Mouse (Mus musculus) ovary, adult 10 weeks (tissue): ENCODE measurements around the gene Ltbp3. TPM values are rescaled to one million over a fixed set of nuclear protein-coding genes. Genes with fewer than 3 reads are reported as not detected.

Source experiments
- polyA plus RNA-seq: library from polyadenylated mRNA; stranded (reverse); fragments of 350-450 nt; fragmentation: Illumina TruSeq; extraction: RNeasy Lipid Tissue Mini Kit (QIAGEN cat#74804); gene quantifications from one replicate; pipeline ENCODE4 v1.2.3, GENCODE M21; 2014

The Ltbp3 gene
- polyA plus RNA-seq: 7.7 TPM

GRCm38 (mm10) chr19:5740320-5741317, at the start of gene Ltbp3:
Gene Ltbp3, plus strand, starts transcription at chr19:5740904.

DNA sequence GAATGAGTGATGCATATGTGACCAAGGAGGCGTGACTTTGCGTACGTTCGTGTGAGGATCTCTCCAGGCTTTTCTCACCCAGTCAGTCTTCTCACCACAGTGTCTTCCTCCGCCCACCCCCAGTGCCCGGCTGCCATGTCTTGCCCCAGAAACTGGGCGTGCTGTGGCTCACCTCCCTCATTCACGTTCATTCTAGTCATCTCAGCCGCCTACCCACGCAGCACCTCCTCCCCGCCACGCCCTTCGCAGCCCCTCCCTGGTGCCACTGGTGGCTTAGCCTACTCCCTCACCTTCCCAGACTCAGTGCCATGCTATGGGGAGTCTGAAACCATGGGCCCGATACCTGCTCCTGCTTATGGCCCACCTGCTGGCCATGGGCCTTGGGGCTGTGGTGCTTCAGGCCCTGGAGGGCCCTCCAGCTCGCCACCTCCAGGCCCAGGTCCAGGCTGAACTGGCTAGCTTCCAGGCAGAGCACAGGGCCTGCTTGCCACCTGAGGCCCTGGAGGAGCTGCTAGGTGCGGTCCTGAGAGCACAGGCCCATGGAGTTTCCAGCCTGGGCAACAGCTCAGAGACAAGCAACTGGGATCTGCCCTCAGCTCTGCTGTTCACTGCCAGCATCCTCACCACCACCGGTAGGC, 36.4 kb upstream of the Ltbp3 start, which contains the start of gene Kcnk7:
TSS of gene Kcnk7 (plus strand) at position 205 of the 638 bp plus-strand sequence.

DNA sequence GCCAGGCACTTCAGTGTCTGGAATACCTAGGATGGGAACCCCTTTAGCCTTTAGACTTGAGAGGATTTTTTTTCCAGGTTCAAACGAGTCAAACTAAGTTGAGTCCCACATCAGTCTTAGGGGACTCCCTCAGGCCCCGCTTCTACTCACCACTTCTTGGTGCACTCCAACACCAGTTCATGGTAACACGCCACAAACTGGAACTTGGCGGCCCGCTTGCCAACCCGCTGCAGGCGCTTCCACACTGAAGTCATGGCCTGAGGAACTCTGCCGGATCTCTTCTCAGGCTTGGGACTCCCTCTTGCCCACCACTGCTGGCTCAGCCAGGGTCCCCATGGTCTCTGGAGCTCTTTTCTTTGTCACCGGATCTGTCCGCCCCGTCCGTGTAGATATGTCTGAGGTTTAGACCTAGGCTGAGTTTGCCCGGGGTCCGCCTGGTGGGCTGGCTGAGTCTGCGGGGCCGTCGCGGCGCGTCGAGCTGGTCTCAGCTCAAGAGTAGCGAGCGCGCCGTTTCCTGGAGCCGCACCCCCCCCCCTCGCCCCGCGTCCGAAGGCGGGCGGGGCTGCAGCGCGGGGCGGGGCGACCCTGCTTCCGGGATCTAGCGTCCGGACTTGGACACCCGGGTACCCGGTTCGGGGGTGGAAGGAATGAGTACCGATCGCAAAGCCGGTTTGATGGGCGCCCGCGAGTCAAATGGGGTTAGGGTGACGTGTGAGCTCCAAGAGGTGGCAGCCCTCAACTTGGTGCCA, 14.8 kb upstream of the Ltbp3 start, which contains the start of gene Ehbp1l1:
TSS of gene Ehbp1l1 (minus strand) at position 551 of the 749 bp plus-strand sequence.

GRCm38 (mm10) chr19:5729444-5729815, 11.3 kb upstream of the Ltbp3 start, which contains the start of gene Fam89b:
Gene Fam89b, minus strand, starts transcription at chr19:5729653.

GRCm38 (mm10) chr19:5770925-5771860, 30.5 kb downstream of the Ltbp3 start, which contains the start of gene Scyl1:
Gene Scyl1, minus strand, starts transcription at chr19:5771419.

Other genes starting within 250 kb of the Ltbp3 start
- gene 1700020D05Rik, start 237.1 kb upstream of the Ltbp3 start, polyA plus RNA-seq: not detected
- not detected for gene Snx32, start 230.4 kb upstream of the Ltbp3 start, polyA plus RNA-seq
- gene Ovol1, start 180.3 kb upstream of the Ltbp3 start, polyA plus RNA-seq: 0.20 TPM
- gene Ap5b1, start 172.9 kb upstream of the Ltbp3 start, polyA plus RNA-seq: not detected
- 1.2 TPM for gene Rnaseh2c, start 139.0 kb upstream of the Ltbp3 start, polyA plus RNA-seq
- 31.8 TPM for gene Kat5, start 130.7 kb upstream of the Ltbp3 start, polyA plus RNA-seq
- 1.3 TPM for gene Rela, start 103.4 kb upstream of the Ltbp3 start, polyA plus RNA-seq
- gene Sipa1, start 77.2 kb upstream of the Ltbp3 start, polyA plus RNA-seq: 2.2 TPM
- gene Map3k11, start 52.2 kb upstream of the Ltbp3 start, polyA plus RNA-seq: 1.5 TPM
- 0.29 TPM for gene Pcnx3, start 52.0 kb upstream of the Ltbp3 start, polyA plus RNA-seq
- not detected for gene Kcnk7, start 36.5 kb upstream of the Ltbp3 start, polyA plus RNA-seq
- gene Ehbp1l1, start 14.6 kb upstream of the Ltbp3 start, polyA plus RNA-seq: 2.2 TPM
- not detected for gene Fam89b, start 11.3 kb upstream of the Ltbp3 start, polyA plus RNA-seq
- 0.57 TPM for gene Scyl1, start 30.5 kb downstream of the Ltbp3 start, polyA plus RNA-seq
- 2.9 TPM for gene Frmd8, start 134.4 kb downstream of the Ltbp3 start, polyA plus RNA-seq
- gene Slc25a45, start 136.9 kb downstream of the Ltbp3 start, polyA plus RNA-seq: 0.31 TPM
- gene Tigd3, start 153.2 kb downstream of the Ltbp3 start, polyA plus RNA-seq: not detected
- gene Dpf2, start 172.1 kb downstream of the Ltbp3 start, polyA plus RNA-seq: 5.9 TPM
- gene Cdc42ep2, start 183.9 kb downstream of the Ltbp3 start, polyA plus RNA-seq: 1.4 TPM
- gene Pola2, start 223.3 kb downstream of the Ltbp3 start, polyA plus RNA-seq: 4.3 TPM
- not detected for gene Slc22a20, start 245.2 kb downstream of the Ltbp3 start, polyA plus RNA-seq